Mouse (Mus musculus) midbrain, embryonic 11.5 days (tissue): ENCODE results near the gene Pa2g4. TPM values are rescaled to one million over a fixed set of nuclear protein-coding genes. Genes with fewer than 3 reads are reported as not detected.

Experiments
- ATAC-seq: fragments of 200-750 bp; cut with Nextera tagmentation; 2 replicates; pipeline ENCODE4 v1.8.0; 2017; ENCODE audit warnings: moderate TSS enrichment, moderate library complexity; ENCODE audit not compliant: low FRiP score
- DNase-seq: peaks from one replicate; pipeline ENCODE4 v3.0.0; 2015; ENCODE audit warnings: low spot score; ENCODE audit errors: missing footprints
- H3K27ac ChIP-seq: fragments of 300-500 bp; sonication (generic); 2 replicates; pipeline ENCODE4 v1.5.1; 2014; ENCODE audit warnings: low read depth, low read length
- H3K27me3 ChIP-seq: fragments of 300-500 bp; sonication (generic); 2 replicates; pipeline ENCODE4 v1.6.1; 2014; ENCODE audit warnings: mild to moderate bottlenecking, low read length, moderate library complexity, mixed read lengths; ENCODE audit not compliant: control insufficient read depth, insufficient read depth
- H3K36me3 ChIP-seq: fragments of 300-500 bp; sonication (generic); 2 replicates; pipeline ENCODE4 v1.6.1; 2014; ENCODE audit warnings: mild to moderate bottlenecking, low read length, moderate library complexity, mixed read lengths; ENCODE audit not compliant: control insufficient read depth, insufficient read depth
- H3K4me1 ChIP-seq: fragments of 300-500 bp; sonication (generic); 2 replicates; pipeline ENCODE4 v1.6.1; 2014; ENCODE audit warnings: low read length; ENCODE audit not compliant: control insufficient read depth, insufficient read depth
- H3K4me2 ChIP-seq: fragments of 300-500 bp; sonication (generic); 2 replicates; pipeline ENCODE4 v1.6.1; 2014; ENCODE audit warnings: mild to moderate bottlenecking, moderate library complexity
- H3K4me3 ChIP-seq: fragments of 300-500 bp; sonication (generic); 2 replicates; pipeline ENCODE4 v1.5.1; 2014; ENCODE audit warnings: low read depth, low read length
- H3K9ac ChIP-seq: fragments of 300-500 bp; sonication (generic); 2 replicates; pipeline ENCODE4 v1.6.1; 2014; ENCODE audit warnings: low read length
- H3K9me3 ChIP-seq: fragments of 300-500 bp; sonication (generic); 2 replicates; pipeline ENCODE4 v1.6.1; 2016; ENCODE audit warnings: low read length; ENCODE audit not compliant: control insufficient read depth
- WGBS: fragments of 180-500 bp; shearing (Covaris S2); extraction: QIAGEN DNeasy Blood & Tissue Kit; methylation state at CpG from one replicate; pipeline ENCODE4 v1.1.7; 2014; 5-methylcytosine and 5-hydroxymethylcytosine counted together
- polyA plus RNA-seq: library from polyadenylated mRNA; unstranded; fragments of >200 nt; fragmentation: Nextera tagmentation; extraction: Ambion mirVana; gene quantifications from 2 replicates; pipeline ENCODE4 v1.2.1, GENCODE M21; 2014

Gene Pa2g4
- polyA plus RNA-seq, 1 experiment from 2014 or later: 249 TPM

DNA sequence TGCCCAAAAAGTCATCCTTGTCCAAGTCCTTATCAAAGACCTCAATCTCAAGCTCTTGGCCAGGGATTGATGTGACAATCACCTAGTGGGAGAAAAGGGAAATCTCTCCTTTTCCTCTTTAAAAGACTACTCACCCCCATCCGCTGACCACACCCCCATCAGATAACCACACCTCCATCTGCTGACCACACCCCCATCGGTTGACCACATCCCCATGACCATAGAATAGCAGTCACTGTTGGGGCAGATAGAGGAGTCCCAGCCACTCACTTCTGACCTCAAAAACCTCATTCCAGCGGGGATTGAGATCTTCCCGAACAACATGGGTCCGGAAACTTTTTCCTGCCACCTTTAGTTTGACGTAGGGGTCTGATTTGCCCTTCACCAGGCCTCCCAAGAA is 49.1 kb downstream of the Pa2g4 start:
- Histone ChIP-seq H3K9me3 (no peaks in the 10 kb centered on the region), H3K36me3 (no peaks in the 10 kb centered on the region; the same call in 1 of the 2 replicates), H3K9ac (no peak overlapping the region), H3K4me3 (no peak overlapping the region), H3K4me1 (no peaks in the 10 kb centered on the region), H3K27me3 (peaks cover 21% of the 10 kb centered on the region), H3K27ac (no peak overlapping the region), H3K4me2 (no peak overlapping the region)
- ATAC-seq (no peak), DNase-seq (no peak)
- WGBS: 19% methylated on average over 6 of the region's 6 CpGs

DNA sequence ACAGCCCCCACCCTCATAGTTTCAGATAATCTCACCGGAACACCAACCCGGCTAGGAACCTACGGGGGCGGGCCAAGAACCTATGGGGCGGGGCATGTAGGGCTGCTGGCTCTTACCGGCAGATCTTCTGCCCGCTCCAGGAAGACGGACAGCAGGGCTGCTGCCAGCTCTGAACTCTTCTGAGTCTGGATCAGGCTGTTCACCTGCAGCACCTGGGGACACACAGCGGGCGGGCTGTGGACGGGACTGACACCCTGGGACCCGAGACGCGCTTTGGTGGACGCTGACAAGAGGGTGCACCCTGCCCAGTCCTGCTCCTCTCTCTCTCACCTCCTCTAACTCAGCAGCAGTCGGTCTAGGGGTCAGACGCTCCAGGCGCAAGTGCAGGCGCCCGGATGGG is 49.8 kb downstream of the Pa2g4 start:
- DNase-seq (no peak), ATAC-seq (no peak)
- Histone ChIP-seq H3K4me2 (no peak overlapping the region), H3K4me1 (no peaks in the 10 kb centered on the region), H3K9ac (no peak overlapping the region), H3K36me3 (no peaks in the 10 kb centered on the region; the same call in 1 of the 2 replicates), H3K27ac (no peak overlapping the region), H3K4me3 (no peak overlapping the region), H3K9me3 (no peaks in the 10 kb centered on the region), H3K27me3 (peaks cover 21% of the 10 kb centered on the region)
- 5% methylated on average over 20 of the region's 20 CpGs for WGBS

GRCm38 (mm10) chr10:128515044-128515443 is 50.7 kb downstream of the Pa2g4 start:
- no peak for ATAC-seq
- DNase-seq: no peak
- Histone ChIP-seq H3K4me1 (no peaks in the 10 kb centered on the region), H3K27me3 (peaks cover 21% of the 10 kb centered on the region), H3K4me3 (no peak overlapping the region), H3K27ac (no peak overlapping the region), H3K9ac (no peak overlapping the region), H3K36me3 (no peaks in the 10 kb centered on the region; the same call in 1 of the 2 replicates), H3K4me2 (no peak overlapping the region), H3K9me3 (no peaks in the 10 kb centered on the region)
- 81% methylated on average over 4 of the region's 4 CpGs for WGBS

DNA sequence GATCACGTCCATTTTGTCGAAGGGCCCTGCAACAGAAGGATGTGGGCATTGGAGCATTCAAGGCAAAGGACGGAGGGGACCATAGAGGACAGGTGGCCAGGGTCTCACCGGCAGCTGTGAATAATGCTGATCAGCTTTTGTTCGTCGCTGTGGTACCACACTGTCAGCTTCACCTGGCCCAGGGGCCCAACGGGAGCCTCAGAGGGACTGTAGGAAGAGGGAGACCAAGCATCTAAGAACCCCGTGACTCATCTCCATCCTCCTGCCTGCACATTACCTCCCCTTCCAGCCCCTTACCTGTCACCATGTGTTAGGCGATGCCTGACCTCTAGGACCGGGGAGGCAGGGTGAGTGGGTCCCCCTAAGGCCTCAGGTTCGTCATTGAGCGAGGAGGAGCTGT is 54.0 kb downstream of the Pa2g4 start:
- no peaks in the 10 kb centered on the region for H3K36me3 ChIP-seq
- H3K27ac ChIP-seq: no peak overlapping the region
- DNase-seq (no peak), ATAC-seq (no peak)
- WGBS: 83% methylated on average over 12 of the region's 12 CpGs
- H3K27me3 ChIP-seq: peaks cover 13% of the 10 kb centered on the region
- H3K9ac ChIP-seq: no peak overlapping the region
- no peaks in the 10 kb centered on the region for H3K4me1 ChIP-seq
- no peak overlapping the region for H3K4me3 ChIP-seq
- no peak overlapping the region for H3K4me2 ChIP-seq
- no peaks in the 10 kb centered on the region for H3K9me3 ChIP-seq

DNA sequence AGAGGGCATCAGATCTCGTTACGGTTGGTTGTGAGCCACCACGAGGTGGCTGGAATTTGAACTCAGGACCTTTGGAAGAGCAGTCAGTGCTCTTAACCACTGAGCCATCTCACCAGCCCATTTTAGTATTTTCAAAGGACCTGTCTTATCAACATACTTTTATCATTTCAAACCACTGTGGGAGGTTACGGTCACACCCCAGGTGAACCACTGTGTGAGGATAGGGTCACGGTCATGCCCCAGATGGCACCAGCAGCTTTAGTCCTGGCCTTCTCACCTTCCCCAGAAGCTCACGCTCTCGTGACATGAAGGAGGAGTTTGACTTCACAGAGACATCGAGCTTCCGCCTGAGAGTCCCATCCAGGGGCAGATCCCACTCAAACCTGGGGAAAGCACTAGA is 54.6 kb downstream of the Pa2g4 start:
- Histone ChIP-seq H3K36me3 (no peaks in the 10 kb centered on the region), H3K4me2 (no peak overlapping the region), H3K27ac (no peak overlapping the region), H3K27me3 (peaks cover 7% of the 10 kb centered on the region), H3K9ac (no peak overlapping the region), H3K4me3 (no peak overlapping the region), H3K9me3 (no peaks in the 10 kb centered on the region), H3K4me1 (no peaks in the 10 kb centered on the region)
- DNase-seq (no peak), ATAC-seq (no peak)
- 88% methylated on average over 9 of the region's 9 CpGs for WGBS

DNA sequence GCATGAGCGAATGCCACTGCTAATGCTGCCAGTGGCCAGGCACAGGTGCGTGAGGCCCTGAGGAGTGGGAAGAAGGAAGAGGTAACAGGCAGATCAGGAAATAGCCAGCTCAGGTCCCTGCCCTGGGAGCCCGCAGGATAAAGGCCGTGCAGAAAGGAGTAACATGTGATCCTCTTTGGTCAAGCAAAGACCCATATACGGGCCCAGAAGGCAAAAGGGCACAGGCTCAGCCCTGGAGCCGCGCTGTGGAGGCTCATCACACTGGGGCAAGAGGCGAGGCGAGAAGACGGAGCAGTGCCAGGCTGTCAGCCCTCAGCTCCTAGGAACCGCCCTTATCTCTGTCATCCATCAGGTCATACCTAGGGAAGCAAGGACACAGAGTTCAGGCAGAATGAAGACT is 55.5 kb downstream of the Pa2g4 start:
- H3K9ac ChIP-seq: no peak overlapping the region
- H3K9me3 ChIP-seq: no peaks in the 10 kb centered on the region
- H3K4me3 ChIP-seq: no peak overlapping the region
- H3K4me1 ChIP-seq: no peaks in the 10 kb centered on the region
- H3K36me3 ChIP-seq: no peaks in the 10 kb centered on the region
- H3K27me3 ChIP-seq: no peaks in the 10 kb centered on the region
- H3K4me2 ChIP-seq: no peak overlapping the region
- no peak for DNase-seq
- WGBS: 87% methylated on average over 11 of the region's 11 CpGs
- no peak for ATAC-seq
- H3K27ac ChIP-seq: no peak overlapping the region

- 88% methylated on average over 4 of the region's 4 CpGs for WGBS
- Histone ChIP-seq H3K4me2 (no peak overlapping the region), H3K4me3 (no peak overlapping the region), H3K9me3 (no peaks in the 10 kb centered on the region), H3K4me1 (no peaks in the 10 kb centered on the region), H3K27ac (no peak overlapping the region), H3K27me3 (no peaks in the 10 kb centered on the region), H3K36me3 (no peaks in the 10 kb centered on the region), H3K9ac (no peak overlapping the region)
- no peak for DNase-seq
- ATAC-seq: no peak
Measured at GRCm38 (mm10) chr10:128509831-128510230, 56.0 kb downstream of the Pa2g4 start.

DNA sequence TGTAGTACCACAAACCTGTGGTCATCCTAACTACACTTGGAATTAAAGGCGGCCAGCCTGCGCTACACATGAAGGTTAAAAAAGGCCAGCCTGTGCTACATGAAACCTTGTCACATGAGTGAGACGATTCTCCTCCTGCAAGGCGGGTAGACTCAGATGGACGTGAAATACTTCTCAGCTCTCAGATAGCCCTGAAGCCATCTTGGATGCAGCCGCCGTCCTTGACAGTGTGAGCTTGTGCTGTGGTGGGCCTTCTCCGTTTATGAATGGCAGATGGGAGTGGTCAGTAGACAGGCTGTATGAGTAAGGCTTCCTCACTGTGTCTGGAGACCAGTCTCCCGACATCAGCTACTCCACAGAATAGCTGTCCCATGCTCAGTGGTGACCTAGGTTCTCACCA is 56.6 kb downstream of the Pa2g4 start:
- ATAC-seq (no peak), DNase-seq (no peak)
- H3K36me3 ChIP-seq: no peaks in the 10 kb centered on the region
- 90% methylated on average over 9 of the region's 9 CpGs for WGBS
- H3K9me3 ChIP-seq: no peaks in the 10 kb centered on the region
- no peaks in the 10 kb centered on the region for H3K27me3 ChIP-seq
- H3K27ac ChIP-seq: no peak overlapping the region
- H3K4me1 ChIP-seq: no peaks in the 10 kb centered on the region
- H3K9ac ChIP-seq: no peak overlapping the region
- H3K4me2 ChIP-seq: no peak overlapping the region
- H3K4me3 ChIP-seq: no peak overlapping the region

- no peak overlapping the region for H3K4me2 ChIP-seq
- DNase-seq: no peak
- no peaks in the 10 kb centered on the region for H3K27me3 ChIP-seq
- H3K36me3 ChIP-seq: no peaks in the 10 kb centered on the region
- H3K9me3 ChIP-seq: no peaks in the 10 kb centered on the region
- WGBS: 88% methylated on average over 9 of the region's 9 CpGs
- H3K9ac ChIP-seq: no peak overlapping the region
- no peaks in the 10 kb centered on the region for H3K4me1 ChIP-seq
- no peak overlapping the region for H3K27ac ChIP-seq
- H3K4me3 ChIP-seq: no peak overlapping the region
- no peak for ATAC-seq
Measured at GRCm38 (mm10) chr10:128508260-128508659, 57.5 kb downstream of the Pa2g4 start.
